Mouse (Mus musculus): ENCODE measurements around the gene Fam71e1. TPM values are rescaled to one million over a fixed set of nuclear protein-coding genes. Genes with fewer than 3 reads are reported as not detected.

Fam71e1 gene
- polyA plus RNA-seq, 1 experiment: 9.5 TPM

DNA sequence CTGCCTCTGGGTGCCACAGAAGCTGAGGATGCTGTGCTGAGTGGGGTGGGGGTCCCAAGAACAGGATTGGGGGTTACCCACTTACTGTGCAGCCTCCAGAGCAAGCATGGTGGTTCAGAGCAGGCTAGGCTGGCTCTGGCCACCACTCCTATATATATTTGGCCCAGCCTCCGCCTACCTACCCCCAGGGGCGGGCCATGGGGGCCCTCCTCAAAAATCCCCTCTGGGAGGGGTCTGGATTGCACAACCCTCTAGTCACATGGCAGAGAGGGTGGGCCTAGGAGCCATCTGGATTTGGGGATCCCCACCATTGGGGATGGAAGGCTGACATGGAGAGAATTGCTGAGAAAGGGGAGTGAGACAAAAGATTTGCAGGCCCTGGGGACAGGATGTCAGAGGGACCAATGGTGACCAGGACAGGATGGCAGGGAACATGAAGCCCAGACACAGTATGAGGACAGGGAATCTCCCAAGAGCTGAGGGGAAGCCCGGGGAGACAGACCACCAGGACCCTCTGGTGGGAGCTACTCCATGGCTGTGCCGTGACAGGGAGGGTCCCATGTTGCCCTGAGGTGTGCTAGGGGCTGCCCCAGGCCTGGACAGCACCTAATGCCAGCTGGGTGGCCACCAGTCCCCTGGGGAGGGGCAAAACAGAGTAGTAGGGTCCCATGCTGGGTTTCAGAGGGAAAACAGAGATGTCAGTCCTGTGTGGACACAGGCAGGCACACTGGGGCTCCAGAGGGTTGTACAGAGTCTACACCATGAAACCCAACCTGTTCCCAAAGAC, 35.8 kb downstream of the Fam71e1 start, which contains the start of gene Spib:
Gene Spib, minus strand, starts transcription at position 126 of the 787 bp plus-strand sequence.
- no peak for DNase-seq
- TF ChIP-seq CTCF (IDR thresholded peaks at IDR 0.05; ENCODE audit: insufficient read depth, low read length): no peak
- TF ChIP-seq POLR2A (IDR thresholded peaks at IDR 0.05; ENCODE audit: borderline replicate concordance, extremely low read depth, low read depth, low read length): no peak
- 78% methylated on average over 4 of the region's 4 CpGs for WGBS
- no peak within 1 kb of the TSS for H3K4me3 ChIP-seq (replicated peaks; ENCODE audit: extremely low read depth, low read depth, low read length)
- no peaks in the 10 kb centered on the region; the same call in 1 of the 2 replicates for H3K4me1 ChIP-seq (ENCODE audit: control insufficient read depth, insufficient read depth, low read length)

- no peaks in the 10 kb centered on the region; the same call in 1 of the 2 replicates for H3K4me1 ChIP-seq (ENCODE audit: control insufficient read depth, insufficient read depth, low read length)
- TF ChIP-seq POLR2A (IDR thresholded peaks at IDR 0.05; ENCODE audit: borderline replicate concordance, extremely low read depth, low read depth, low read length) (no peak), CTCF (IDR thresholded peaks at IDR 0.05; ENCODE audit: insufficient read depth, low read length) (no peak)
- no peak overlapping the region for H3K4me3 ChIP-seq (replicated peaks; ENCODE audit: extremely low read depth, low read depth, low read length)
- no peak for DNase-seq
- WGBS: 82% methylated on average over 29 of the region's 29 CpGs
Measured at GRCm38 (mm10) chr7:44532918-44533745, 36.8 kb downstream of the Fam71e1 start.

DNA sequence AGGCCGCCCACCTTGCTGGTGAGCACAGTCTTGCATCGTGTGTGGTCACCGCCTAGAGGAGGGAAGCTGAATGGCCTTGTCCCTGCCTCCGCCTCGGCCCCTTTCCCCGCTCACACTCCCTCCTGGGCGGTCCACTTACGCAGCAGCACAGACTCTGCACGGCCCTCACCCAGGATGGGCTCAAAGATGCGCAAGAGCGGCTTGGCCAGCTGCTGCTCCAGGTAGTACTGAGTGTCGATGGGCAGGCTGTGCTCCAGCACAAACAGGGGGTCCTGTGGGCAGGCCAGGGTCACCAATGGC, 37.3 kb downstream of the Fam71e1 start:
- Histone ChIP-seq H3K4me1 (ENCODE audit: control insufficient read depth, insufficient read depth, low read length) (no peaks in the 10 kb centered on the region; the same call in 1 of the 2 replicates), H3K4me3 (replicated peaks; ENCODE audit: extremely low read depth, low read depth, low read length) (no peak overlapping the region)
- TF ChIP-seq POLR2A (IDR thresholded peaks at IDR 0.05; ENCODE audit: borderline replicate concordance, extremely low read depth, low read depth, low read length): no peak
- TF ChIP-seq CTCF (IDR thresholded peaks at IDR 0.05; ENCODE audit: insufficient read depth, low read length): no peak
- 84% methylated on average over 12 of the region's 12 CpGs for WGBS
- no peak for DNase-seq

DNA sequence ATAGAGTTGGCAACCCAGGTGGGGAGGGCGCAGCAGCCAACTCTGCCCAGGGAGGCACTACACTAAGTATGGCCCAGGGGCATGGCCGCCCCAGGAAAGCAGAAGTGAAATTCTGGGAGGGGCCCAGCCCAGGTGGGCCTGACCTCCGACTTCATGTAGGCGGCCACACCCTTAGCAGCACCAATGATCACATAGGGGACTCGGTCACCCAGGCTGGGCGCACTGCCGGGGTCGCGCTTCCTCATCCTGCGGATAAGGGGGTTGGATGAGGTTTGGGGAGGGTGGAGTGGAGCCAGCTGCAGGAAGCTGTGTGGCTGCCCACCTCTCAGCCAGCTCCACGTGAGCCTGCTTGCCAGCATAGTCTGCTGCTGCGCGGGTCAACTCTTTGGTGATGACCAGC, 37.9 kb downstream of the Fam71e1 start:
- WGBS: 84% methylated on average over 12 of the region's 13 CpGs
- DNase-seq: no peak
- Histone ChIP-seq H3K4me3 (replicated peaks; ENCODE audit: extremely low read depth, low read depth, low read length) (no peak overlapping the region), H3K4me1 (ENCODE audit: control insufficient read depth, insufficient read depth, low read length) (no peaks in the 10 kb centered on the region; the same call in 1 of the 2 replicates)
- TF ChIP-seq POLR2A (IDR thresholded peaks at IDR 0.05; ENCODE audit: borderline replicate concordance, extremely low read depth, low read depth, low read length) (no peak), CTCF (IDR thresholded peaks at IDR 0.05; ENCODE audit: insufficient read depth, low read length) (no peak)

GRCm38 (mm10) chr7:44534656-44535441, 38.5 kb downstream of the Fam71e1 start:
- DNase-seq: no peak
- H3K4me3 ChIP-seq (replicated peaks; ENCODE audit: extremely low read depth, low read depth, low read length): no peak overlapping the region
- WGBS: 84% methylated on average over 19 of the region's 19 CpGs

GRCm38 (mm10) chr7:44535657-44536589, 39.5 kb downstream of the Fam71e1 start:
- no peak overlapping the region for H3K4me3 ChIP-seq (replicated peaks; ENCODE audit: extremely low read depth, low read depth, low read length)
- 93% methylated on average over 27 of the region's 27 CpGs for WGBS
- TF ChIP-seq POLR2A (IDR thresholded peaks at IDR 0.05; ENCODE audit: borderline replicate concordance, extremely low read depth, low read depth, low read length): no peak
- TF ChIP-seq CTCF (IDR thresholded peaks at IDR 0.05; ENCODE audit: insufficient read depth, low read length): no peak
- no peak for DNase-seq
- no peaks in the 10 kb centered on the region; the same call in 1 of the 2 replicates for H3K4me1 ChIP-seq (ENCODE audit: control insufficient read depth, insufficient read depth, low read length)

More at GRCm38 (mm10) chr7:44534656-44535441, 38.5 kb downstream of the Fam71e1 start:
- H3K4me1 ChIP-seq (ENCODE audit: control insufficient read depth, insufficient read depth, low read length): no peaks in the 10 kb centered on the region; the same call in 1 of the 2 replicates
- TF ChIP-seq CTCF (IDR thresholded peaks at IDR 0.05; ENCODE audit: insufficient read depth, low read length) (no peak), POLR2A (IDR thresholded peaks at IDR 0.05; ENCODE audit: borderline replicate concordance, extremely low read depth, low read depth, low read length) (no peak)

GRCm38 (mm10) chr7:44536590-44536968, 40.2 kb downstream of the Fam71e1 start:
- TF ChIP-seq CTCF (IDR thresholded peaks at IDR 0.05; ENCODE audit: insufficient read depth, low read length) (no peak), POLR2A (IDR thresholded peaks at IDR 0.05; ENCODE audit: borderline replicate concordance, extremely low read depth, low read depth, low read length) (no peak)
- 71% methylated on average over 6 of the region's 6 CpGs for WGBS
- H3K4me1 ChIP-seq (ENCODE audit: control insufficient read depth, insufficient read depth, low read length): no peaks in the 10 kb centered on the region; the same call in 1 of the 2 replicates
- no peak overlapping the region for H3K4me3 ChIP-seq (replicated peaks; ENCODE audit: extremely low read depth, low read depth, low read length)
- peak; percentile 63 for DNase-seq

GRCm38 (mm10) chr7:44537009-44537408, 40.6 kb downstream of the Fam71e1 start:
- WGBS: 73% methylated on average over 7 of the region's 7 CpGs
- no peaks in the 10 kb centered on the region; the same call in 1 of the 2 replicates for H3K4me1 ChIP-seq (ENCODE audit: control insufficient read depth, insufficient read depth, low read length)
- no peak for DNase-seq
- TF ChIP-seq POLR2A (IDR thresholded peaks at IDR 0.05; ENCODE audit: borderline replicate concordance, extremely low read depth, low read depth, low read length) (no peak), CTCF (IDR thresholded peaks at IDR 0.05; ENCODE audit: insufficient read depth, low read length) (no peak)
- H3K4me3 ChIP-seq (replicated peaks; ENCODE audit: extremely low read depth, low read depth, low read length): no peak overlapping the region
